Mouse (Mus musculus) right cerebral cortex, postnatal 36 days (tissue): ENCODE results near the gene Iqcf3.
"Not testable (repeated sequence)": the region's sequence is repeated elsewhere in the genome, so short reads cannot be mapped to it uniquely, and the experiment has no call there.

Experiments
- DNase-seq, 2 experiments: peaks; one replicate each; pipeline ENCODE4 v3.0.0; 2022; ENCODE audit warnings: low spot score in 2 of 2, mixed read lengths in 1 of 2

Iqcf3 gene

GRCm38 (mm10) chr9:106561531-106561930, at the start of gene Iqcf3:
Gene Iqcf3 (minus strand): TSS chr9:106561631.
- no peak for DNase-seq

DNA sequence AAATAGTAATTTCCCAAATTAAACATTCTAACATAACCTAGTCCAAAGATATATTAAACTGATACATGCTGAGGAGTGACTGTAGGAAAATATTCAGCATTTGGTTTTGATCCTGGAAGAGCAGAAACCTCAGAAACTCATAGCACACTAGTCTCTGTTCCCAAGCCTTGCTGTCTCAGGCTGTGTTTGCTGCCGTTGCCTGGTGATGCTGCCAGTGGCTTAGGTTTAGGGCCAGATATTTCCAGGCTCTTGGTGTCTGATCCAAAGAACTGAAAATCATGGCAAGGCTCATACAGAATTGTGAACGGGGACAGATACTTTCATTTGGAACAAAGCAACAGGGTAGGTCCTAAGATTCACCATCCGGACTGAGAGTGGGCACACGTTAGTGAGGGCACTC, 49.3 kb upstream of the Iqcf3 start:
- no peak for DNase-seq

DNA sequence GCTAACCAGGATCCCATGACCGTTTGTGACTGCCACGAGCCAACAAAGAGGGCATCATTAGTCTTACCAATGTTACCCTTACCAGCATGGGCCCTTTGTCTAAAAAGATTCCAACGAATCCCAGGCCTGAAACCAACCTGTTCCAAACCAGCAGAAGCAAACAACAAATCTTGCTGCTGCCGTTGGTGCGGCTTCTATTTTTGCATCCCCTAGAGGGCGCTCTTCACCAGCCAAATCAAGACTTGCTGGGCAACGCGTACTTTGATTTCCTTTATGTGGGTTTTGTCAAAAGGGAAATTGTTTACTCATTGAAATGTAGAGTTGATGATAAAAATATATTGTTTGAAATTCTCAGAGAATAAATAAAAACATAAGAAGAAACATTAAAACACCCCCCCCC, 39.1 kb upstream of the Iqcf3 start:
- DNase-seq = no peak

GRCm38 (mm10) chr9:106598466-106598865, 37.0 kb upstream of the Iqcf3 start:
- no peak for DNase-seq

DNA sequence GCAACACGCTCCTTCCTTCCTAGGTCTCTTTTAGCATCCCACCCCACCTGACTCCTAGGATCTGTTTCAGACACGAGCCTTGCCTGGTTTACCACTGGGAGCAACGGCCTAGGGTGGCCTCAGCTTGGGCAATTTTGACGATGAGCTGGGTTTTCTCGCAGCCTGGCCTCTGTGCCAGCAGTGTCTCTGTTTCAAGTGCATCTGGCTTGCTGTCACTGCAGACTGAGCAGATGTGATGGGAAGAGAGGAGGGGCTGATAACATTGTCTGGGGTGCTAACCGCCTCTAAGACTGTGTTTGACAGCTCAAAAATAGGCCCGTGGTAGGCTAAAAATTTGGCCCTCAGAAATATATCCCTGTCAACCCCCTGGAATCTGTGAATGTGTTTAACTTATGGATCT, 34.4 kb upstream of the Iqcf3 start:
- DNase-seq = peak in 1 of 2 experiments; percentile 66

DNA sequence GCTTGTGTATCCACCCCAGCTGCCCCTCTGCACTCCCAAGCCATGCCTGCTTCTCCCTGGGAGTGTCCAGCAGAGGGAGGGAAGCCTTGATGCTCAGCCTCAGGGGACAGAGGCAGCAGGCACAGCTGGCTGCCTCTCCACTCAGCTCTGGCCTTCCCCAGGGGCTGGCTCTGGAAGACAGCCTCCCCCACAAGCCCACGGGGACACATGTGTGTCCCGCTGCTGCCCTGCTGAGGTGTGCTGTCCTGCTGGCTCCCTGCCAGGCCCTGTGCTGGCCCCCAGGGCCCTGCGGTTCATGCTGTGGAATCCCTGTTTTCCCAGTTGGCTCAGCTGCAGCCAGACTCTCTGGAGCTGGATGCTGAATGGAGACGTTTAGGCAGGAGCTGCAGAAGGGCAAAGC, 34.0 kb upstream of the Iqcf3 start:
- DNase-seq = not testable (repeated sequence)

DNA sequence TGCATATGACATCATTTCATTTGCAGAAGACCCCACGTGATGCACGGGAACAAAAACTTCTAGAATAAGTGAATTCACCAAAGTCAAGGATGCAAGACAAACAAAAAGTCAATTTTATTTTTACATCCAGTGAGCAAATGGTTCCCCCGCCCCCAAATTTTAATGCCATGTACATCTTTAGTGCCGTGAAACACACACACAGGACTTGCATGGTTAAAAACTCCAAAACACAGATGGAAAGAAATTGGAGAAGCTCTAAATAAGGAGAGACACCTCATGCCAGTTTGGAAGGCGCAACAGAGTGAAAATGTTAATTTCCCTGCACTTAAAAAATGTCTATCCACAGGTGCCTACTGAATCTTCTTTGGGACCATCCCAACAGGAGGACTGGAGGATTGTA, 30.7 kb upstream of the Iqcf3 start:
- no peak for DNase-seq

GRCm38 (mm10) chr9:106582552-106582951, 21.1 kb upstream of the Iqcf3 start:
- no peak for DNase-seq

DNA sequence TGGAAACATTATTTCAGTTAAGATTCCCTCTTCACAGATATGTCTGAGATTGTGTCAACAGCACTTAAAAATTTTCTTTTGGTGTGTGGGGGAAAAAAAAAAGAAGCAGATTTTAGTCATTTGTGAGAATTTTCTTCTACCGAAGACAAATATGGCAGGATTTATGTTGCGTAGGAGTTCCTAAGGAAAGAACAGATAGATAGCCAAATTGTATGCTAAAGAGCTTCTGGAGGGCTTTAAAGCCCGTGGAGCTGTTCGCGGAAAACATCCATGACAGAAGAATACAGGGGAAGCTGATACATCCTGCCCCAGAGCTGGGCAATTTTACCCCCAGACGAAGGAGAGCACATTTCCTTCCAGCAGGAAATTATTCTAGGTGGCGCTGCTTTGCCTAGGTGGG, 18.6 kb upstream of the Iqcf3 start:
- no peak for DNase-seq

- DNase-seq = no peak
These were observed 14.7 kb upstream of the Iqcf3 start for GRCm38 (mm10) chr9:106576112-106576511.

- no peak for DNase-seq
These were observed 11.9 kb upstream of the Iqcf3 start for GRCm38 (mm10) chr9:106573366-106573765.

GRCm38 (mm10) chr9:106572186-106572585, 10.8 kb upstream of the Iqcf3 start:
- no peak for DNase-seq

DNA sequence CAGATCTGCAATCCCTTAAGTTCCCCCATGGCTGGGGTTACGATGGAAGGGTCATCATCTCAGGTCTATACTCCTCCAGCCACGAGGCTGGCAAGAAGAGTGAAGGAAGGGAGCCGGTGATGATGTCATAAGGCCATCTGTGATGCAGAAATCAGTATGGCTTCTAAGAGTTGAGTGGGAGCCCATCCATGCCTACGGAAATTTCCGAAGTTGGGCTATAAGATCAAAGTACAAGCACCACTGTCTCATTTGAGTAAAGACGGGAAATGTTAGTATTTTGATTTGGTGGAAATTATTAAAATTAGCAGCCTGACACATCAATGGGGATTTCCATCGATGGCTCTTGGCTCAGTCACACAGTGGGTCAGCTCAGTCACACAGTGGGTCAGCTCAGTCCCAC, 9.5 kb upstream of the Iqcf3 start, which contains the start of gene Iqcf4:
Gene Iqcf4, minus strand, starts transcription at position 101 of the 400 bp plus-strand sequence.
- DNase-seq = no peak

DNA sequence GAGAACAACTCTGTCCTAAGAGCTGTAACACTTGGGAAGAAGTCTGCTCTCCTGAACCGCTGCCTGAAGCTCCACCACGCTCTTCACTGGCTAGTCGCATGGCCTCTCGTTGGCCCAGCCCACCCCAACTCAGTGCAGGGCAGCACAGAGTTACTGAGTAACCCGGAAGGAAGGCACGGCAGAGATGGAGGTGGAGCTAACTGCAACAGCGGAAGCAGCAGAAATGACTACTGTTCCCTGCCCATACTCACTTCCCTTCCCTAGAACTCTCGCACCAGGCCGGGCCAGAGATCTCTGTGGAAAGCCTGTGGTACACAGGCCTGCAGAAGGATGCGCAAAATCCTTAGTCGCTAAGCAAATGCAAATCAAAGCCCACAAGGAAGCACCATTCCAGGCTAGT, 5.0 kb upstream of the Iqcf3 start:
- no peak for DNase-seq

DNA sequence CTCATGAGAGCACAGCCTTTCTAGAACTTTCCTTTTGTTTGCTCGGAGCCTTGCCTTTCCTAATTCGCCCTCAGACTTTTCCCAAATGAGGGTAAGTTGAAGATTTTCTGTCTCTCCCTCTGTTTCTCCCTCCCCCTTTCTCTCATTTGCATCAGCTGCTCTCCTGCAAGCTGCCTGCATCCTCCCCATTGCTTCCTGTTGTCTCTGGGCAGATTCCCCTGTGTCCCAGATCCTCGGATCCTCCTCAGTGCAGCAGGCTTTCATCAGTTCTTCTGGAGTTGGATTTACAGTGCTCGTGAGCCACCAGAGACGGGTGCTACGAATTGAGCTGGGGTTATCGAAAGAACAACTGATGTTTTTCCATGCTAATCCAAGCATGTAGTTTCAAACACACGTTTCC, 2.6 kb upstream of the Iqcf3 start:
- no peak for DNase-seq

DNA sequence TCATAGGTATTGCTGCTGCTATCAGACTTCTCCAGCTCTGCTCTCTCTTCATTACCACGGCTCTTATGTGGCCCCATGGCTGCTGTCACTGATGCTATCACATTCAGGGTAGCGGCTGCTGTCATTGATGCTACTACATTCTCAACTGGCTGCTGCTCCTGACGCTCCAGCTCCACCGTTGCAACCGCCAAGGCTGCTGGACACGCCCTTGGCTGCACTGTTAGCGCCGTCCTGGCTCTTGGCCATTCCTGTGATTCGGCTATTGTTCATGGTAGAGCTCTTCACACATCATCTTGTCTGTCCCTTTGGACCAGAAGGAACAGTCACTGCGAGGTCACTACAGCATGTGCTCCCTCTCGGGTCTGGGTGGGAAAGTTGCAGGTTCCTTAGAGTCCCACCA, 860 bp upstream of the Iqcf3 start:
- no peak for DNase-seq

- DNase-seq = peak in 1 of 2 experiments; percentile 12
These were observed 26.5 kb downstream of the Iqcf3 start for GRCm38 (mm10) chr9:106534975-106535374.

DNA sequence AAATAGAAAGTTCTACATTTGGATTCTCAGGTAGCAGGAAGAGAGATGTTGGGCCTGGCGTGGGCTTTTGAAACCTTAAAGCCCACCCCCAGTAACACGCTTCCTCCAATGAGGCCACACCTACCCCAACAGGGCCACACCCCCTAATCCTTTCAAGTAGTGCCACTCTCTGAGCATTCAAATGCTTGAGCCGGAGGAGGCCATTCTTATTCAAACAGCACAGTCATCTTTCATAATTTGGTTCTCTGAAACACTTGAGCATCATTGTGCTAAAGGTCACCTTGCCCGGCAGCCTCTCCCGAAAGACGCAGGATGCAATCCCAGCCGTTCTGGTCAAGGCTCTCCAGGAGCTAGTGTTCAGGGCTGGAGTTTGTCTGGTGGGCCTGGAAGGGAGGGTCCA, 27.1 kb downstream of the Iqcf3 start:
- DNase-seq = no peak

- no peak for DNase-seq
These were observed 29.6 kb downstream of the Iqcf3 start for GRCm38 (mm10) chr9:106531833-106532232.

DNA sequence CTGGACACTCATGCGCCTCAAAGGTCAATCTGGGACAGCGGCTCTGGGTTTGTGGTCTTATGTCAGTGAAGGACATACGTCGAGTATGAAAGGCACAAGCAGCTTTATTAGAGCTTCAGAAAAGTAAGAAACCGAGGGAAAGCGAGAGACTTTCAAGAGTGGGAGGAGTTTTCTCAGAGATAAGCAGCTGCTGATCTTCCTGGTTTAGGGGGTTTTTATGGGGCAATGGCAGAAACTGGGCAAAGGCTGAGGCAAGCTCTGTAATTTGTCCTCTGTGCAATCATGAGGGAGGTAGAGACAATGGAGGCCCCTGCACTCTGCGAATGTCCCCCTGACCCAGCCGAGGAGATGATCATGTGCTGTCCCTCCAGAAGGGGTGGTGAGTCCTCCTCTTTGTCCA, 41.5 kb downstream of the Iqcf3 start:
- no peak for DNase-seq

GRCm38 (mm10) chr9:106519433-106519832, 42.0 kb downstream of the Iqcf3 start:
- DNase-seq = no peak

- DNase-seq = no peak
These were observed 47.2 kb downstream of the Iqcf3 start, which contains the start of gene Iqcf5 for GRCm38 (mm10) chr9:106514273-106514672. Gene Iqcf5 (plus strand): TSS chr9:106514573.

- no peak for DNase-seq
These were observed 47.9 kb downstream of the Iqcf3 start for GRCm38 (mm10) chr9:106513566-106513965.

DNA sequence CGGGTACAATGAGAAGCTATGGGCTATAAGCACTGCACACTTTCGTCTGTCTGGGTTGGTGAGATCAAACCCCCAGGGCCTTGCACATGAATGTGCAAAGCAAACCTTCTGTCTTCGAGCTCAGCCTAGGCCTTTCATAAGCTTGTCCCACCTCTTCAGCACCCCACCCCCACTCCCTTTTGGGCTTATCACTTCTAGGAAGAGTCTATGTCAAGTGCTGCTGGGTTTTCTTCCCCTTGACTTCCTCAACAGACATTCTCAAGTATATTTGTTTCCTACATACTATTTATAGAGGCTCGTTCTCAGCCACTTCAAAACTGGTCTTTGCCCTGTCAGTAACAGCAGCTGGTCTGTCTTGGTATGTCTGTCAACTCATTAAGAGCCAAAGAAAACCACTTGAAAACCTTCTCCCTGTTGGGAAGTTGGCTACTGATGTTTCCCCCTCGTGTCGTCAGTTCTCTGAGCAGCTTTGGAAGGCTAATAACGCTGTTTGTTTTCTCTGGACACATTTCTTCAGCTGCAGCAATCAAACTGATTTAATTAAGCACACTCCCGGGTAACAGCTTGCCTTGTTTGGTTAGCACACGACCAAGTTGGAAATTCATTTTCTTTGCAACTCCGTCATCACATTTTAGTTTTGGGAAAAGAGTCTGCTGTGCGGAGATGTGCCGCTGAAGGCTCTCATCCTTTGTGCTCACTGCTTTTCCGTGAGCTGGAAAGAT, 48.5 kb downstream of the Iqcf3 start:
- no peak for DNase-seq
